Mouse (Mus musculus) lung, adult 2 months (tissue): ENCODE measurements at regions not wholly inside any gene's neighbourhood (a gene's known extent, or its start where the extent isn't known, plus 50 kb on each side); places are given as distances from the start of the nearest gene placed in this dataset.
A peak's percentile ranks its signal among the peaks of the same experiment; 100 is the strongest.

Experiments
- CTCF ChIP-seq: fragments of 200-500 bp; IDR thresholded peaks from 2 replicates; pipeline ENCODE4 v1.5.1; 2011; ENCODE audit warnings: mild to moderate bottlenecking, low read length, control low read depth; ENCODE audit not compliant: insufficient read depth
- POLR2A ChIP-seq: fragments of 200-500 bp; IDR thresholded peaks from 2 replicates; pipeline ENCODE4 v1.6.1; 2011; ENCODE audit warnings: low read depth, mild to moderate bottlenecking, control low read depth, low read length, borderline replicate concordance; ENCODE audit errors: extremely low read depth

DNA sequence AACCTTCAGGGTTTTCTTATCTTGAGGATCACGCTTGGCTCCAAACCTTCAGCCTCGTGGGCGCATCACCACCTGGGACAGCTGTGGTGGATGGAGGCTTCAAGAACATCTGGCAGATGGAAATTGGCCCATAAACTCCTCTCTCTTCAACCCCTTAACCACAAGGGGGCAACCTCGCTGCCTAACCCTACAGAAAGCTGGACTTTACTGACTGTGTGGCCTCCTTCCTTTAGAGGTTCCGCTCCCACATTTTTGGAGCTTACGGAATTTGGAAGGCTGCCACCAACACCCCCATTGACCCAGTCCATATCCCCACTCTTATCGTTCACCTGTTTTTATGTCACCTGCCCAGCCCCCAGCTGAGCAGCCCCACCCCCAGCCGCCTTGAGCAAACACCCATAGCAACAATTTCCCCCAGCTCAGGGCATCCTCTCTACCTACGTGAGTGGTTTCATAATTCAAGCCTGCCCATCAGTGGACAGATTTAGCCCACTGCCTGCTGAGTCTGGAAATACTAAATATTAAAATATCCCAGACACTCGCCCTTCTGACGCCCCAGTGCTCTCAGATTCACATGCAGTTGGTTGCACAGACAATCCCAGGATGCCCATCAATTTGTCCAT lies 167.0 kb upstream of the Slc22a22 start:
- no peak for TF ChIP-seq POLR2A
- peak; percentile 33; the same call in 1 of the 2 replicates for TF ChIP-seq CTCF
